Mouse (Mus musculus) cerebellum, adult 2 months (tissue): ENCODE measurements at regions not wholly inside any gene's neighbourhood (a gene's known extent, or its start where the extent isn't known, plus 50 kb on each side); places are given as distances from the start of the nearest gene placed in this dataset.

Source experiments
- CTCF ChIP-seq: fragments of 200-500 bp; IDR thresholded peaks from 2 replicates; pipeline ENCODE4 v1.5.1; 2011; ENCODE audit warnings: low read depth, mild to moderate bottlenecking, control low read depth, low read length, moderate library complexity, borderline replicate concordance; ENCODE audit not compliant: insufficient read depth
- POLR2A ChIP-seq: fragments of 200-500 bp; IDR thresholded peaks from 2 replicates; pipeline ENCODE4 v1.6.1; 2011; ENCODE audit warnings: low read length, control low read depth, borderline replicate concordance; ENCODE audit not compliant: insufficient read depth

GRCm38 (mm10) chr3:138626230-138626629, 100.3 kb downstream of the Eif4e start:
- no peak for TF ChIP-seq POLR2A
- TF ChIP-seq CTCF, result no peak
